Mouse (Mus musculus) CH12.LX (cell line): ENCODE measurements around the gene Nfix. TPM values are rescaled to one million over a fixed set of nuclear protein-coding genes. Genes with fewer than 3 reads are reported as not detected.

Source experiments
- DNase-seq: peaks from one replicate; pipeline ENCODE4 v3.0.0-alpha.2; 2013; ENCODE audit errors: extremely low read depth
- H3K27ac ChIP-seq: 2 replicates; pipeline ENCODE4 v1.5.1; 2012; ENCODE audit warnings: low read depth, mild to moderate bottlenecking, control low read depth, moderate library complexity; ENCODE audit not compliant: insufficient read depth
- H3K27me3 ChIP-seq: replicated peaks from 2 replicates; pipeline ENCODE3; 2012; ENCODE audit warnings: inconsistent platforms
- H3K36me3 ChIP-seq, 2 experiments: replicated peaks in 1 of 2; 2 replicates each; pipeline versions ENCODE3 to v1.6.1; 2012; ENCODE audit warnings: inconsistent platforms in 1 of 2, low read length in 1 of 2, mild to moderate bottlenecking in 1 of 2, mixed read lengths in 1 of 2, moderate library complexity in 1 of 2; ENCODE audit not compliant: control insufficient read depth in 1 of 2, insufficient read depth in 1 of 2
- H3K4me1 ChIP-seq, 2 experiments: 2 replicates each; pipeline ENCODE4 v1.6.1; 2012; ENCODE audit warnings: inconsistent platforms in 1 of 2, moderate library complexity in 1 of 2; ENCODE audit not compliant: insufficient read depth in 2 of 2, control insufficient read depth in 1 of 2
- H3K4me2 ChIP-seq: 2 replicates; pipeline ENCODE4 v1.6.1; 2012; ENCODE audit warnings: low read depth, mild to moderate bottlenecking, control low read depth; ENCODE audit not compliant: poor library complexity, insufficient read depth, severe bottlenecking
- H3K4me3 ChIP-seq, 3 experiments: fragments of 150-350 bp in 1 of 3; sonication (generic) in 1 of 3; replicated peaks in 1 of 3; 2 replicates each; pipeline versions ENCODE3 to v1.5.1; 2011 to 2012; ENCODE audit warnings: low read depth in 2 of 3, low read length in 2 of 3, mild to moderate bottlenecking in 2 of 3, moderate library complexity in 2 of 3, control low read depth in 1 of 3, improper control_type of control experiment in 1 of 3, inconsistent platforms in 1 of 3, mixed read lengths in 1 of 3; ENCODE audit not compliant: poor library complexity in 1 of 3
- H3K79me2 ChIP-seq: replicated peaks from 2 replicates; pipeline ENCODE4 v1.6.1; 2012; ENCODE audit warnings: mild to moderate bottlenecking, moderate library complexity; ENCODE audit not compliant: control insufficient read depth, poor library complexity, insufficient read depth, severe bottlenecking; ENCODE audit errors: extremely low read depth
- H3K9ac ChIP-seq: 2 replicates; pipeline ENCODE4 v1.6.1; 2012; ENCODE audit warnings: low read depth, mild to moderate bottlenecking, control low read depth, moderate library complexity; ENCODE audit not compliant: insufficient read depth
- H3K9me3 ChIP-seq: replicated peaks from 2 replicates; pipeline ENCODE3; 2012; ENCODE audit warnings: low read length, inconsistent platforms, mixed read lengths
- BHLHE40 ChIP-seq: IDR thresholded peaks from 2 replicates; pipeline ENCODE4 v1.6.1; 2011; ENCODE audit warnings: mild to moderate bottlenecking, low read depth, low read length, improper control_type of control experiment
- ELF1 ChIP-seq: IDR thresholded peaks from 2 replicates; pipeline ENCODE4 v1.6.1; 2014; ENCODE audit warnings: low read depth, mild to moderate bottlenecking, inconsistent platforms, low read length, improper control_type of control experiment
- EP300 ChIP-seq: IDR thresholded peaks from 2 replicates; pipeline ENCODE4 v1.6.1; 2011; ENCODE audit warnings: low read length, improper control_type of control experiment
- JUN ChIP-seq: IDR thresholded peaks from 2 replicates; pipeline ENCODE4 v1.6.1; 2011; ENCODE audit warnings: low read depth, mild to moderate bottlenecking, low read length, improper control_type of control experiment, moderate library complexity; ENCODE audit not compliant: insufficient read depth
- MAFK ChIP-seq: IDR thresholded peaks from 2 replicates; pipeline ENCODE4 v1.6.1; 2011; ENCODE audit warnings: low read length, improper control_type of control experiment; ENCODE audit not compliant: insufficient replicate concordance
- MAX ChIP-seq: IDR thresholded peaks from 2 replicates; pipeline ENCODE4 v1.6.1; 2011; ENCODE audit warnings: low read length, improper control_type of control experiment
- MEF2A ChIP-seq: IDR thresholded peaks from 2 replicates; pipeline ENCODE4 v1.6.1; 2014; ENCODE audit warnings: low read depth, mild to moderate bottlenecking, inconsistent platforms, low read length, improper control_type of control experiment, borderline replicate concordance
- NELFE ChIP-seq: IDR thresholded peaks from 2 replicates; pipeline ENCODE4 v1.6.1; 2011; ENCODE audit warnings: low read depth, low read length, improper control_type of control experiment
- POLR2A ChIP-seq: IDR thresholded peaks from 2 replicates; pipeline ENCODE4 v1.6.1; 2011; ENCODE audit warnings: low read depth, mild to moderate bottlenecking, improper control_type of control experiment, low read length
- RAD21 ChIP-seq: IDR thresholded peaks from 2 replicates; pipeline ENCODE4 v1.6.1; 2011; ENCODE audit warnings: low read depth, mild to moderate bottlenecking, low read length, improper control_type of control experiment, moderate library complexity
- RCOR1 ChIP-seq: conservative IDR thresholded peaks from 2 replicates; pipeline ENCODE4 v1.6.1; 2012; ENCODE audit warnings: low read depth, mild to moderate bottlenecking, inconsistent platforms, low read length, improper control_type of control experiment
- SMC3 ChIP-seq: IDR thresholded peaks from 2 replicates; pipeline ENCODE4 v1.6.1; 2011; ENCODE audit warnings: low read depth, low read length, improper control_type of control experiment
- TBP ChIP-seq: conservative IDR thresholded peaks from 2 replicates; pipeline ENCODE4 v1.6.1; 2011; ENCODE audit warnings: low read depth, low read length, improper control_type of control experiment
- UBTF ChIP-seq: IDR thresholded peaks from 2 replicates; pipeline ENCODE4 v1.6.1; 2012; ENCODE audit warnings: low read depth, mild to moderate bottlenecking, inconsistent platforms, low read length, improper control_type of control experiment, moderate library complexity
- USF1 ChIP-seq: IDR thresholded peaks from 2 replicates; pipeline ENCODE4 v1.6.1; 2014; ENCODE audit warnings: low read depth, mild to moderate bottlenecking, inconsistent platforms, low read length, improper control_type of control experiment
- USF2 ChIP-seq: conservative IDR thresholded peaks from 2 replicates; pipeline ENCODE4 v1.6.1; 2011; ENCODE audit warnings: low read depth, low read length, improper control_type of control experiment
- ZMIZ1 ChIP-seq: IDR thresholded peaks from 2 replicates; pipeline ENCODE4 v1.6.1; 2012; ENCODE audit warnings: low read depth, mild to moderate bottlenecking, inconsistent platforms, low read length, improper control_type of control experiment
- dilution Hi-C: fragments of 300-500 bp; cut with MboI; formaldehyde crosslinking; loops from 2 replicates; pipeline ENCODE4 v1.14.3; 2020; ENCODE audit warnings: low sequenced_read_pairs; ENCODE audit not compliant: extremely low pct_unique_long_range_greater_than_20kb, extremely low pct_ligation_motif_present
- in situ Hi-C: fragments of 300-500 bp; cut with MboI; formaldehyde crosslinking; loops from 3 replicates; pipeline ENCODE4 v1.14.3; 2019; ENCODE audit warnings: low sequenced_read_pairs, low pct_ligation_motif_present, low pct_unique_long_range_greater_than_20kb, mixed read lengths
- polyA plus RNA-seq: library from polyadenylated mRNA; unstranded; fragments of >175 nt; gene quantifications from 2 replicates; pipeline ENCODE4 v1.2.1, GENCODE M21; 2012; ENCODE audit warnings: low read depth; ENCODE audit not compliant: insufficient read length
- total RNA-seq, 2 experiments: library from RNA; depleted of rRNA; stranded (reverse); fragments of 300-350 nt in 1 of 2; fragments of >200 nt in 1 of 2; gene quantifications; 2 replicates each; pipeline ENCODE4 v1.2.3; 2012 to 2014

The Nfix gene
- total and polyA plus RNA-seq, 3 experiments = 0.09 to 10.5 (median 1.1) TPM

DNA sequence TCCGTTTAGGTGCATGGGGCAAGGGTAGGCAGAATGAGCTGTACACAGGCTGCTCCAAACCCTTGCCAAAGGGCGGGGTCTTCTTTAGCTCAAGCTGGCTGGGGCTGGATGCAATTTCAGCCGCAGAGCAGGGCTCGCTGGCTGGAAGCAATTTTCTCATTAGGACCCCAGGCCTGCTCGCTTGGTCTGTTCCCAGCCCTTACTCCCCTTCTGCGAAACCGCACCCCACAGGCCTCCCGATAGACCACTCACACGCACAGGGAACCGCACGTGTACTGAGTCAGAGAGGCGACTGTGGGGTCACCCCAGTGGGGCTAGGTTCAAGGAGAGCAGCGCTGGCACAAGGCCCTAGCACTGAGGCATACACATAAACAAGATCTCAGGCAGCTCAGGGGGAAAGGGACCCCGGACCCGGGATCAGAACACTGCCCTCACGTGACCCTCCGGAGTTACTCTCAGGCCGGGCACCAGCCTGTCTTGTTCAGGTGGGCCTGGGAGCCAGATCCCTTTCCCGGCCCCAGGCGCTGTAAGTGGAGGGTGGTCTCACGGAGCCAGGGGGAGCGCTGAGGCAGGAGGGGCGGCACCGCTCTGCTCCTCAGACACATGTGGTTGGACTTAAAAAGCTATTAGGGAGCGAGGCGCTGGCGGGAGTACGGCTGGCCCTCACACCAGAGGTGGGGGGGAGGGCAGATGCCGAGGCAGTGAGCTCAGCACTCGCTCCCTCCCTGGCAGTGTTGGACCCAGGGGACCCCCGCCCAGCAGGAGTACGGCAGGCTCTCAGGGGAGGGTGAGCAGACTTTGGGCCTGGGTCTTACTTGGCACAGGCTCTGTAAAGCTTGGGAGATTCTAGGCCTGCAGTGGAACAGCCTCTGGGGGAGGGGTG lies 57.7 kb downstream of the Nfix start:
- no peaks in the 10 kb centered on the region for H3K36me3 ChIP-seq
- dilution Hi-C loops (no loop called here), in situ Hi-C loops (no loop called here)
- peaks cover 10 to 29% of the 10 kb centered on the region in 2 experiments for H3K4me1 ChIP-seq
- no peak overlapping the region for H3K27ac ChIP-seq
- no peak overlapping the region for H3K9ac ChIP-seq
- H3K9me3 ChIP-seq = no peaks in the 10 kb centered on the region
- H3K4me3 ChIP-seq = no peak overlapping the region
- H3K79me2 ChIP-seq = no peaks in the 10 kb centered on the region
- H3K4me2 ChIP-seq = no peak overlapping the region
- H3K27me3 ChIP-seq = peaks cover 81% of the 10 kb centered on the region
- DNase-seq = no peak
- no peak for TF ChIP-seq USF1
- TF ChIP-seq ZMIZ1 = no peak
- TF ChIP-seq MAFK = no peak
- TF ChIP-seq MEF2A = no peak
- TF ChIP-seq BHLHE40 = no peak
- TF ChIP-seq UBTF = no peak
- TF ChIP-seq TBP = no peak
- TF ChIP-seq POLR2A = no peak
- TF ChIP-seq RAD21 = no peak
- no peak for TF ChIP-seq NELFE

DNA sequence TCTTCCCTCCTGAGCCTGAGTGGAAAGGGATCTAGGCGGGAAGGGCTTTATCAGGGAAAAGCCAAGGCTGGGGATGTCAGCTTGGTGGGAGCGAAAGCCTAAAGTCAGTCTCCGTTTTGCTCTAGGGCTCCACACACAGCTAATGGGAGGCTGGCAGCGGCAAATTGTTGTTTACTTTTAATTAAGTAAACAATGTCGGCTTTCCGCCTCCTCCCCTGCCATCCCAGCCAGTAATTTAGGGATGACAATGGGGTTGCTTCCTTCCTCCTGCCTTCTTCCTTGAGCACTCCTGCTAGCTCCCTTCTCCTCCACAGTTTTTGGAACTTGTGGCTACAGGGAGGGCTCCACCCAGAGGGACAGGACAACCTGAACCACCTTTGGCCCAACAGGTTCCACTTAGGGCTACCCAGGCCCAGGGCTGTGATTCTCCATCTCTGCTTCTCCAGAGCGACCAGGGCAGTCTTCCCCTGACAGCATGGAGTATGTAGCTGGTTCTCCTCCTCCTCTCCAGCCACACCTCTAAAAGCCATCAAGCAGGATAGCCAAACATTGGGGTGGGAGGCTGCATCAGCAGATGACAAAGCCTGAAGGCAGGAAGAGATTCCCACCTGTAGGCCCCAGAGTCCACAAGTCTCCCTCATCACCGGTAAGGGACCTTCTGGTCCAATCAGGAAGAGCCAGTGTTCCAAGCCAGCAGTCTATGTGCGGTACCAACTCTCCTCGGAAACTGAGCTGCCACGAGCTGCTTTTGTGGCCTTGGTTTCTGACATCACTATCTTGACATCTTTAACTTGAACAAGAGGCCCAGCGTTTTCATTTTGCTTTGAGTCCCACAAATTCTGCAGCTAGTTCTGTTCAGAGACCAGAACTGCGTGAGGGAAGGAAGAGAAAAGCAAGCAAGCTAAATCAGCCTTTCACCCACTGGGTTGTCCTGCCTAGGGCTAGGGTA lies 59.0 kb downstream of the Nfix start:
- Histone ChIP-seq H3K36me3 (no peaks in the 10 kb centered on the region), H3K27me3 (peaks cover 78% of the 10 kb centered on the region), H3K4me1 (peaks cover 10 to 32% of the 10 kb centered on the region in 2 experiments), H3K9ac (no peak overlapping the region), H3K79me2 (no peaks in the 10 kb centered on the region), H3K27ac (no peak overlapping the region), H3K4me2 (no peak overlapping the region), H3K9me3 (no peaks in the 10 kb centered on the region), H3K4me3 (no peak overlapping the region)
- dilution Hi-C loops = no loop called here
- TF ChIP-seq USF2 (no peak), USF1 (no peak), RCOR1 (no peak), MAX (no peak), ELF1 (no peak), JUN (no peak), SMC3 (no peak), EP300 (no peak)
- in situ Hi-C loops = no loop called here
- DNase-seq = no peak
